Mouse (Mus musculus) limb, embryonic 12.5 days (tissue): ENCODE measurements at regions not wholly inside any gene's neighbourhood (a gene's known extent, or its start where the extent isn't known, plus 50 kb on each side); places are given as distances from the start of the nearest gene placed in this dataset.

Source experiments
- ATAC-seq: fragments of 200-750 bp; cut with Nextera tagmentation; 2 replicates; pipeline ENCODE4 v1.8.0; 2017; ENCODE audit warnings: low read depth, moderate TSS enrichment; ENCODE audit not compliant: insufficient number of reproducible peaks, insufficient read depth, low FRiP score, low TSS enrichment
- H3K27ac ChIP-seq: fragments of 300-500 bp; sonication (generic); 2 replicates; pipeline ENCODE4 v1.5.1; 2016; ENCODE audit warnings: mild to moderate bottlenecking, moderate library complexity
- H3K27me3 ChIP-seq: fragments of 300-500 bp; sonication (generic); 2 replicates; pipeline ENCODE4 v1.6.1; 2016; ENCODE audit warnings: mild to moderate bottlenecking, moderate library complexity
- H3K36me3 ChIP-seq: fragments of 300-500 bp; sonication (generic); 2 replicates; pipeline ENCODE4 v1.6.1; 2016; ENCODE audit warnings: mild to moderate bottlenecking, moderate library complexity
- H3K4me1 ChIP-seq: fragments of 300-500 bp; sonication (generic); replicated peaks from 2 replicates; pipeline ENCODE4 v1.6.1; 2016
- H3K4me2 ChIP-seq: fragments of 300-500 bp; sonication (generic); 2 replicates; pipeline ENCODE4 v1.6.1; 2016; ENCODE audit warnings: mild to moderate bottlenecking, moderate library complexity
- H3K4me3 ChIP-seq: fragments of 300-500 bp; sonication (generic); replicated peaks from 2 replicates; pipeline ENCODE4 v1.5.1; 2016; ENCODE audit warnings: mild to moderate bottlenecking
- H3K9ac ChIP-seq: fragments of 300-500 bp; sonication (generic); replicated peaks from 2 replicates; pipeline ENCODE4 v1.6.1; 2016; ENCODE audit warnings: mild to moderate bottlenecking, moderate library complexity
- H3K9me3 ChIP-seq: fragments of 300-500 bp; sonication (generic); 2 replicates; pipeline ENCODE4 v1.6.1; 2016; ENCODE audit warnings: mild to moderate bottlenecking, moderate library complexity
- whole genome bisulfite sequencing: fragments of 180-500 bp; shearing (Covaris S2); methylation state at CpG from one replicate; pipeline ENCODE4 v1.1.7; 2016; 5-methylcytosine and 5-hydroxymethylcytosine counted together

DNA sequence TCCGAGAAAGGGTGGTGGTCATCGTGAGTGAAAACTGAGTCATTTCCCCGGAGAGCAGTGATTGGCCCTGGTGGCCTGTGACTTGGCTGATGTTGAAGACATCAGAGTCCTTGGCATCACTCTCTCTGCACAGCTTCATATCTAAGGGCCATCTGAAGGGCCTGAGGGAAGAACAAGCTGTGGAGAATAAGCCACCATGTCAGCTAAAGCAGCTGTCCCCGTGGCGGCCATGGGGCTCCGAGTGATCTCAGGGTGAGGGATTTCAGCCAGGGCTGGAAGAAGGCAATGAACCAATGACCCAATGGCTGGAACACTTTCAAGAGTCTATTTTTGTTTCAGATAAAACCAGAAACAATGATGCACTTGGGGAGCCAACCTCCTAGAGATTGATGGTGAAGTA, 62.2 kb downstream of the Ttc32 start:
- Histone ChIP-seq H3K4me3 (no peak overlapping the region), H3K36me3 (no peaks in the 10 kb centered on the region), H3K4me1 (no peaks in the 10 kb centered on the region), H3K27ac (no peak overlapping the region), H3K4me2 (no peak overlapping the region), H3K9me3 (no peaks in the 10 kb centered on the region), H3K9ac (no peak overlapping the region), H3K27me3 (no peaks in the 10 kb centered on the region)
- WGBS: 89% methylated on average over 6 of the region's 6 CpGs
- ATAC-seq: no peak

GRCm38 (mm10) chr12:9095061-9095460, 65.3 kb downstream of the Ttc32 start:
- Histone ChIP-seq H3K9ac (no peak overlapping the region), H3K9me3 (no peaks in the 10 kb centered on the region), H3K4me2 (no peak overlapping the region), H3K27me3 (no peaks in the 10 kb centered on the region), H3K4me1 (no peaks in the 10 kb centered on the region), H3K4me3 (no peak overlapping the region), H3K27ac (no peak overlapping the region), H3K36me3 (no peaks in the 10 kb centered on the region)
- ATAC-seq: no peak

GRCm38 (mm10) chr12:9106416-9106815, 76.6 kb downstream of the Ttc32 start:
- Histone ChIP-seq H3K4me3 (no peak overlapping the region), H3K4me1 (peaks cover 7% of the 10 kb centered on the region), H3K36me3 (no peaks in the 10 kb centered on the region), H3K27me3 (no peaks in the 10 kb centered on the region; the same call in none of the 2 replicates), H3K9me3 (no peaks in the 10 kb centered on the region), H3K9ac (no peak overlapping the region), H3K27ac (no peak overlapping the region), H3K4me2 (no peak overlapping the region)
- WGBS: 54% methylated on average over 3 of the region's 3 CpGs
- ATAC-seq: no peak

- Histone ChIP-seq H3K9me3 (no peaks in the 10 kb centered on the region), H3K27me3 (no peaks in the 10 kb centered on the region; the same call in none of the 2 replicates), H3K27ac (no peak overlapping the region), H3K36me3 (no peaks in the 10 kb centered on the region), H3K4me3 (no peak overlapping the region), H3K9ac (no peak overlapping the region), H3K4me2 (no peak overlapping the region), H3K4me1 (peaks cover 7% of the 10 kb centered on the region)
- ATAC-seq: no peak; the same call in 1 of the 2 replicates
- WGBS: 35% methylated on average over 7 of the region's 7 CpGs
These were observed 80.0 kb downstream of the Ttc32 start for GRCm38 (mm10) chr12:9109806-9110205.

GRCm38 (mm10) chr12:9112161-9112674, 82.4 kb downstream of the Ttc32 start:
- Histone ChIP-seq H3K27me3 (no peaks in the 10 kb centered on the region; the same call in 1 of the 2 replicates), H3K9ac (no peak overlapping the region), H3K4me1 (peaks cover 7% of the 10 kb centered on the region), H3K4me3 (no peak overlapping the region), H3K9me3 (peaks cover 5% of the 10 kb centered on the region; the same call in 1 of the 2 replicates), H3K4me2 (no peak overlapping the region), H3K27ac (no peak overlapping the region), H3K36me3 (no peaks in the 10 kb centered on the region)
- WGBS: 82% methylated on average over 3 of the region's 3 CpGs
- no peak for ATAC-seq

GRCm38 (mm10) chr12:9113652-9114051, 83.9 kb downstream of the Ttc32 start:
- Histone ChIP-seq H3K27ac (no peak overlapping the region), H3K4me2 (no peak overlapping the region), H3K4me3 (no peak overlapping the region), H3K36me3 (no peaks in the 10 kb centered on the region), H3K4me1 (peaks cover 7% of the 10 kb centered on the region), H3K9ac (no peak overlapping the region), H3K27me3 (no peaks in the 10 kb centered on the region; the same call in 1 of the 2 replicates), H3K9me3 (peaks cover 6% of the 10 kb centered on the region; the same call in 1 of the 2 replicates)
- WGBS: 73% methylated on average over 6 of the region's 6 CpGs
- no peak for ATAC-seq

DNA sequence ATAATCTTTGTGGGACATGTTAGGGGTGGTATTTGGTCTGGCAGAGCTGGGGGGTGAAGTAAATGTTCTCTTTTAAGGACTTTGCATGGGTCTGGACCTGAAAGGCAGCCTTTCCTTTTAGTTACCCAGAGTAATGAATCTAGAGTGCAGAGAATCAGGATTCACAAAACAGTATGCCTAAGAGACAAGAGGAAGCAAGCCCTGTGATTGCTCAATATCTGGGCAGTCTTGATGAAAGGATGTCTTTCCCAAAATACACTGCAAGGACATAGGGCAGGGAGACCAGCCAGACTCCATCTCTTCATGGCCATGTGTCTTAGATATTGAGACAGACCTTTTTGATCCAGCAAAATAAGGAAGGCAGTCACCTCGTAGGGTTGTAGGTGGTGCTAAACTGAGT, 84.3 kb downstream of the Ttc32 start:
- no peaks in the 10 kb centered on the region for H3K36me3 ChIP-seq
- H3K4me3 ChIP-seq: no peak overlapping the region
- ATAC-seq: no peak
- H3K9ac ChIP-seq: no peak overlapping the region
- 81% methylated on average over 1 of the region's 1 CpGs for WGBS
- H3K4me2 ChIP-seq: no peak overlapping the region
- H3K27ac ChIP-seq: no peak overlapping the region
- no peaks in the 10 kb centered on the region; the same call in 1 of the 2 replicates for H3K27me3 ChIP-seq
- H3K4me1 ChIP-seq: peaks cover 7% of the 10 kb centered on the region
- peaks cover 6% of the 10 kb centered on the region; the same call in 1 of the 2 replicates for H3K9me3 ChIP-seq

GRCm38 (mm10) chr12:9118576-9118975, 88.8 kb downstream of the Ttc32 start:
- Histone ChIP-seq H3K4me3 (no peak overlapping the region), H3K27me3 (no peaks in the 10 kb centered on the region), H3K4me1 (no peaks in the 10 kb centered on the region), H3K9me3 (peaks cover 6% of the 10 kb centered on the region; the same call in 1 of the 2 replicates), H3K9ac (no peak overlapping the region), H3K4me2 (no peak overlapping the region), H3K27ac (no peak overlapping the region), H3K36me3 (no peaks in the 10 kb centered on the region)
- ATAC-seq: no peak
- WGBS: 50% methylated on average over 2 of the region's 2 CpGs

- no peak for ATAC-seq
These were observed 98.2 kb downstream of the Ttc32 start for GRCm38 (mm10) chr12:9127931-9128550.

GRCm38 (mm10) chr12:9128581-9129275, 98.9 kb downstream of the Ttc32 start:
- no peak overlapping the region for H3K27ac ChIP-seq
- 0 out of 2 replicates have a peak, but pooled peaks cover 5% of the 10 kb centered on the region for H3K4me1 ChIP-seq
- no peak overlapping the region for H3K4me2 ChIP-seq
- no peak overlapping the region for H3K9ac ChIP-seq
- ATAC-seq: no peak
- H3K4me3 ChIP-seq: no peak overlapping the region
- 76% methylated on average over 6 of the region's 6 CpGs for WGBS
- H3K36me3 ChIP-seq: no peaks in the 10 kb centered on the region
- no peaks in the 10 kb centered on the region for H3K27me3 ChIP-seq
- no peaks in the 10 kb centered on the region for H3K9me3 ChIP-seq

More at GRCm38 (mm10) chr12:9127931-9128550, 98.2 kb downstream of the Ttc32 start:
- Histone ChIP-seq H3K27me3 (no peaks in the 10 kb centered on the region), H3K4me3 (no peak overlapping the region), H3K27ac (no peak overlapping the region), H3K9ac (no peak overlapping the region), H3K4me1 (0 out of 2 replicates have a peak, but pooled peaks cover 5% of the 10 kb centered on the region), H3K36me3 (no peaks in the 10 kb centered on the region), H3K9me3 (no peaks in the 10 kb centered on the region), H3K4me2 (no peak overlapping the region)
- 80% methylated on average over 10 of the region's 10 CpGs for WGBS

DNA sequence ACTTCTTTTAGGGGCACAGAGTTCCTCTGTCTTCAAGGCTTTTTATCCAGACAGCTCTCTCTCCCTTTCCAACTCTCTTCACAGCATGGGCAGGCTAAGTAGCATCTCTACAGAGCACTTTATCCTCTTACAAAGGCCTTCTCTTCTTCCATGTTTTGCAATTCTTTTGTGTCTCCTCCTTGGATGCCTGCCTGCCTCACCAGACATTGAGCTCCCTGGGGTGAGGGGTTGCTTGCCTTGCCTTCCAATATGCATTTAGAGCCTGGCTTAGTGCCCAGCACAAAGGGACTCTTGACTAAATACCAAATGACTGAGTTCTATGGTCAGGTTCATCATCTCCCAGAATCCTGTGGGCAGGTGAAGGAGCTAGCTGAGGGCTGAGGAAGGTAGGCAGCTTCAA, 102.8 kb downstream of the Ttc32 start:
- Histone ChIP-seq H3K27ac (no peak overlapping the region), H3K4me3 (no peak overlapping the region), H3K9me3 (no peaks in the 10 kb centered on the region), H3K36me3 (no peaks in the 10 kb centered on the region), H3K4me1 (0 out of 2 replicates have a peak, but pooled peaks cover 5% of the 10 kb centered on the region), H3K27me3 (no peaks in the 10 kb centered on the region), H3K4me2 (no peak overlapping the region), H3K9ac (no peak overlapping the region)
- ATAC-seq: no peak
